Mouse (Mus musculus) testis, adult 2 months (tissue): Measurements from ENCODE around the gene Cyp2g1. TPM values are rescaled to one million over a fixed set of nuclear protein-coding genes. Genes with fewer than 3 reads are reported as not detected.

ENCODE experiments used
- H3K27ac ChIP-seq: fragments of 200-500 bp; 2 replicates; pipeline ENCODE4 v1.5.1; 2012; ENCODE audit warnings: low read depth, low read length; ENCODE audit not compliant: control insufficient read depth, insufficient read depth
- H3K27me3 ChIP-seq: fragments of 200-500 bp; 2 replicates; pipeline ENCODE4 v1.6.1; 2012; ENCODE audit warnings: mild to moderate bottlenecking, low read length, moderate library complexity; ENCODE audit not compliant: control insufficient read depth, insufficient read depth
- H3K36me3 ChIP-seq: fragments of 200-500 bp; 2 replicates; pipeline ENCODE4 v1.6.1; 2012; ENCODE audit warnings: mild to moderate bottlenecking, low read length; ENCODE audit not compliant: control insufficient read depth, insufficient read depth
- H3K4me1 ChIP-seq: fragments of 200-500 bp; 2 replicates; pipeline ENCODE4 v1.6.1; 2012; ENCODE audit warnings: low read length; ENCODE audit not compliant: control insufficient read depth, insufficient read depth
- H3K4me3 ChIP-seq: fragments of 200-500 bp; 2 replicates; pipeline ENCODE4 v1.5.1; 2012; ENCODE audit warnings: low read depth, mild to moderate bottlenecking, low read length, moderate library complexity, mixed read lengths; ENCODE audit not compliant: control insufficient read depth
- CTCF ChIP-seq: fragments of 200-500 bp; IDR thresholded peaks from 2 replicates; pipeline ENCODE4 v1.5.1; 2012; ENCODE audit warnings: low read depth, mild to moderate bottlenecking, inconsistent platforms, low read length, moderate library complexity; ENCODE audit not compliant: control insufficient read depth, insufficient read depth, insufficient replicate concordance
- POLR2A ChIP-seq: fragments of 200-500 bp; IDR thresholded peaks from 2 replicates; pipeline ENCODE4 v1.6.1; 2012; ENCODE audit warnings: low read depth, mild to moderate bottlenecking, inconsistent platforms, low read length, moderate library complexity; ENCODE audit not compliant: control insufficient read depth
- polyA plus RNA-seq: library from polyadenylated mRNA; depleted of rRNA; stranded (reverse); fragments of >200 nt; gene quantifications from 2 replicates; pipeline ENCODE4 v1.2.3, GENCODE M21; 2012; rRNA removed

Cyp2g1 gene
- not detected in 2 replicates for polyA plus RNA-seq

GRCm38 (mm10) chr7:26808592-26808991 lies at the start of gene Cyp2g1:
Cyp2g1 (plus strand) TSS chr7:26808892.
- no peaks in the 10 kb centered on the region for H3K36me3 ChIP-seq
- H3K27me3 ChIP-seq = no peaks in the 10 kb centered on the region
- H3K4me1 ChIP-seq = no peaks in the 10 kb centered on the region
- TF ChIP-seq POLR2A (no peak), CTCF (no peak)
- H3K4me3 ChIP-seq = no peak within 1 kb of the TSS
- H3K27ac ChIP-seq = no peak within 1 kb of the TSS

- Histone ChIP-seq H3K27me3 (no peaks in the 10 kb centered on the region), H3K4me1 (no peaks in the 10 kb centered on the region), H3K27ac (no peak overlapping the region), H3K4me3 (no peak overlapping the region), H3K36me3 (no peaks in the 10 kb centered on the region)
- no peak for TF ChIP-seq POLR2A
- TF ChIP-seq CTCF = peak; percentile 52; the same call in 1 of the 2 replicates
Measured at GRCm38 (mm10) chr7:26767084-26767483, 41.6 kb upstream of the Cyp2g1 start.

GRCm38 (mm10) chr7:26769881-26770470 lies 38.7 kb upstream of the Cyp2g1 start:
- no peaks in the 10 kb centered on the region for H3K4me1 ChIP-seq
- H3K27ac ChIP-seq = no peak overlapping the region
- TF ChIP-seq CTCF (no peak), POLR2A (no peak)
- H3K36me3 ChIP-seq = no peaks in the 10 kb centered on the region
- no peaks in the 10 kb centered on the region for H3K27me3 ChIP-seq
- H3K4me3 ChIP-seq = no peak overlapping the region

GRCm38 (mm10) chr7:26772866-26773586 lies 35.7 kb upstream of the Cyp2g1 start:
- Histone ChIP-seq H3K4me3 (no peak overlapping the region), H3K27ac (no peak overlapping the region), H3K27me3 (no peaks in the 10 kb centered on the region), H3K36me3 (no peaks in the 10 kb centered on the region), H3K4me1 (no peaks in the 10 kb centered on the region)
- TF ChIP-seq CTCF (no peak), POLR2A (no peak)

- H3K4me1 ChIP-seq = no peaks in the 10 kb centered on the region; the same call in 1 of the 2 replicates
- TF ChIP-seq POLR2A (no peak), CTCF (peak; percentile 20; the same call in 1 of the 2 replicates)
- H3K27me3 ChIP-seq = no peaks in the 10 kb centered on the region
- H3K36me3 ChIP-seq = no peaks in the 10 kb centered on the region
- H3K4me3 ChIP-seq = no peak overlapping the region
- H3K27ac ChIP-seq = no peak overlapping the region
Measured at GRCm38 (mm10) chr7:26775866-26776265, 32.8 kb upstream of the Cyp2g1 start.

GRCm38 (mm10) chr7:26777806-26778205 lies 30.9 kb upstream of the Cyp2g1 start:
- no peaks in the 10 kb centered on the region for H3K27me3 ChIP-seq
- no peak overlapping the region for H3K4me3 ChIP-seq
- TF ChIP-seq POLR2A = no peak
- no peak for TF ChIP-seq CTCF
- no peak overlapping the region for H3K27ac ChIP-seq
- H3K36me3 ChIP-seq = no peaks in the 10 kb centered on the region
- no peaks in the 10 kb centered on the region; the same call in 1 of the 2 replicates for H3K4me1 ChIP-seq

- no peak overlapping the region for H3K27ac ChIP-seq
- no peaks in the 10 kb centered on the region; the same call in 1 of the 2 replicates for H3K4me1 ChIP-seq
- TF ChIP-seq POLR2A (no peak), CTCF (peak; percentile 23; the same call in 1 of the 2 replicates)
- no peaks in the 10 kb centered on the region for H3K36me3 ChIP-seq
- H3K4me3 ChIP-seq = no peak overlapping the region
- H3K27me3 ChIP-seq = no peaks in the 10 kb centered on the region
Measured at GRCm38 (mm10) chr7:26778474-26778873, 30.2 kb upstream of the Cyp2g1 start.
